Mouse (Mus musculus) granulocyte monocyte progenitor cell, adult 5-6 weeks (primary cell): ENCODE measurements around the gene Ildr1. TPM values are rescaled to one million over a fixed set of nuclear protein-coding genes. Genes with fewer than 3 reads are reported as not detected.

Experiments used
- ATAC-seq: replicated peaks from 2 replicates; pipeline ENCODE4 v1.8.0; 2016; ENCODE audit warnings: mild to moderate bottlenecking, moderate TSS enrichment, inconsistent platforms; ENCODE audit not compliant: poor library complexity, severe bottlenecking
- total RNA-seq, 2 experiments: library from RNA; stranded (forward) in 1 of 2; stranded (reverse) in 1 of 2; fragments of 200-712, 200-1000 nt in 1 of 2; fragments of >200 nt in 1 of 2; fragmentation: Nextera tagmentation in 1 of 2; gene quantifications; 2 replicates each; pipeline ENCODE4 v1.2.3; 2014 to 2017

Gene Ildr1
- total RNA-seq, 2 experiments from 2014 or later, result not detected

DNA sequence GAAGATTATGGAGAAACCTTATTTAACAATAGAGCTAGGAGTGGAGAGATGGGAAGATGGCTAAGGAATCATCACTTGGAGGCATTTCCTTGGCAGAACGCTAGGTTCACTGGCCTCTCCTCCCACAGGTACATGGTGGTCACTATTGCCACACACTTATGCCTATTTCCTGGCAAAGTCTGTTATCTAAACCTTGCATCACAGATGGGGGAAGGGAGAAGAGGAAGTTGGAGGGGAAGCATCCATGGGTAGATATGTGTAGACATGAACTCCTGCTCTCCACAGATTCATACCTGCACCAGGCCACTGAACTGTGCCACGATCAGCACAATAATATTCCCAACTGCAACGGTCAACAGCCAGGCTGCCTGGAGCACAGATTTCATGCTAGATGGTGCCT is 58.2 kb downstream of the Ildr1 start:
- ATAC-seq, result peak; percentile 72

- ATAC-seq, result peak; percentile 58
These were observed 76.5 kb downstream of the Ildr1 start for GRCm38 (mm10) chr16:36770191-36770771.

DNA sequence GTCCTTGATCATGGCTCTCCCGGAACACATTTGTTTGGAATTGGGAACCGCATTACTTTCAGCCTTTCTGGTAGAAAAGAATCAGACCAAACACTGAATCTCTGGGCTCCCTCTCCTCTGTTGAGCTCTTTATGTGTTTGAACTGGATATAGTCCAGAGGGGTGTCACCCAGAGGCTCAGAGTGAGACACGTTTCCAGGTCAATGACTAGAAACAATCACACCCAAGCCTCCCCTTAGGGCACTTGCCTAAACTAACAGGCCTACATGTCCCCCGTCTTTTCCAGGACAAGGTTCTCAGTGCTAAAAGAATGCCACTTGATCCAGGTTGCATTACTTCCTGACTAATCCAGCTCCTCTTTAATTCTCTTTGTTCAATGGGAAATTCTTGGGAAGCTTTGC is 77.1 kb downstream of the Ildr1 start:
- no peak for ATAC-seq

GRCm38 (mm10) chr16:36771244-36771643 is 77.5 kb downstream of the Ildr1 start:
- ATAC-seq, result no peak

DNA sequence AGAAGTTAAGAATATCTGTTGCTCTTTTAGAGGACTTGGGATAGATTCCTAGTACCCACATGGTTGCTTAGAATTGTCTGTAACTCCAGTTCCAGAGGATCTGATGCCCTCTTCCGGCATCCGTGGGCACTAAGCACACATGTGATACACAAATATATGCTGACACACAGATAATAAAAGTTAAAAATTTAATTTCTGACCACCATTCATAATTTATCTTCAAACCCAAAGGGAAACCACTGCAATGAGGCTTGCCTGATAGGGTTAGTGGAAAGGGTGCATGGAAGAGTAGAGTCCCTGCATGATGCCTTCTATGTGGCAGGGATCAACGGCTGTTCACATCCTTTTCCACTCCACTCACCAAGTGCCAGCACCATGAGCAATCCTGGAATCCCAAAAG is 77.9 kb downstream of the Ildr1 start:
- no peak for ATAC-seq

DNA sequence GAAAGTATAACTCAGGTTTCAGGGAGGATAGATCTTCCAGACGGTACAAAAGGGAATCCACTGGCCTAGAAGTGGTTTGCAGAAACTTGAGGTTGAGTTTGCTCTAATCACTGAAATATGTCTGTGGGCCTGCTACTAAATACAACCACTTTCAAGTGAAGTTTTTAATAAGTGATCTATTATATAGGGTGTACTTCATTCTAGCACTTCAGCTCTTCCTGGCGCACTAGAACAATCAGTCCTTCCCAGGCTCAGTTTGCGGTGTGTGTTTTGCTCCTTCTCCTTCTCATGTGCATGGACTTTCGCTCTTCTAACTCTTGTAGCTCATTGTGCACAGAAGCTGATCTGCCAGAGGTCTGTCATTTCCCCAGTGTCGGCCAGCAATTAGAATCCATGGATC is 79.2 kb downstream of the Ildr1 start:
- ATAC-seq, result no peak

DNA sequence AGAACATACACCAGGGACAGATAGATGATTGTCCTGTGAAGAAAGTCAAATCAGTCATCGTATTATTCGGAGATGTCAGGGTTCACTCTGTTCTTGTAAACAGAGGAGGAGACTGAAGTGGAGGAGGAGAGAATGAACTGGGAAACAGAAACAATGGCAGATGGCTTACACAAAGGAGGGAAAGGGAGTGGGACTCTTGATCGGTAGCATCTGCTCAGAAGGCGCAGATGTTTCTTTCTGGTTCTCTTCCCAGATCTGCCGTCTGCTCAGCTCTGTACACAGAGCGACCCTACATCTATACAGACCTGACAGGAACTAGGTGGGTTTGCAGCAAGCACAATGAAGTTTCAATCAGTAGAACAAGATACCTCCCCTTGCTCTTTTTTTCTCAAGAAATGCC is 81.9 kb downstream of the Ildr1 start:
- no peak for ATAC-seq

Other genes starting within 250 kb of the Ildr1 start
- not detected in 2 replicates for gene Stfa3, start 238.6 kb upstream of the Ildr1 start, total RNA-seq (2014; fragmentation: Nextera tagmentation)
- 1.3 and 1.7 TPM in 2 replicates for gene Stfa3, start 238.6 kb upstream of the Ildr1 start, total RNA-seq (2017)
- not detected in 2 replicates for gene Casr, start 131.8 kb upstream of the Ildr1 start, total RNA-seq (2014; fragmentation: Nextera tagmentation)
- gene Casr, start 131.8 kb upstream of the Ildr1 start, total RNA-seq (2017), result not detected in 2 replicates
- gene Cd86, start 27.9 kb upstream of the Ildr1 start, total RNA-seq (2014; fragmentation: Nextera tagmentation), result not detected in 2 replicates
- gene Cd86, start 27.9 kb upstream of the Ildr1 start, total RNA-seq (2017), result 0.52 and 3.5 TPM in 2 replicates
- gene Slc15a2, start 91.0 kb downstream of the Ildr1 start, total RNA-seq (2014; fragmentation: Nextera tagmentation), result 5.8 and 9.2 TPM in 2 replicates
- gene Slc15a2, start 91.0 kb downstream of the Ildr1 start, total RNA-seq (2017), result 6.1 and 10.6 TPM in 2 replicates
- gene Iqcb1, start 134.4 kb downstream of the Ildr1 start, total RNA-seq (2014; fragmentation: Nextera tagmentation), result 4.7 and 13.6 TPM in 2 replicates
- 10.8 and 11.2 TPM in 2 replicates for gene Iqcb1, start 134.4 kb downstream of the Ildr1 start, total RNA-seq (2017)
- 2.8 TPM in 1 of 2 replicates, not detected in the other for gene Eaf2, start 181.0 kb downstream of the Ildr1 start, total RNA-seq (2014; fragmentation: Nextera tagmentation)
- gene Eaf2, start 181.0 kb downstream of the Ildr1 start, total RNA-seq (2017), result not detected in 2 replicates
- 31.5 and 39.4 TPM in 2 replicates for gene Golgb1, start 181.2 kb downstream of the Ildr1 start, total RNA-seq (2014; fragmentation: Nextera tagmentation)
- gene Golgb1, start 181.2 kb downstream of the Ildr1 start, total RNA-seq (2017), result 32.4 and 59.6 TPM in 2 replicates
- gene Hcls1, start 241.0 kb downstream of the Ildr1 start, total RNA-seq (2014; fragmentation: Nextera tagmentation), result 61.8 and 73.6 TPM in 2 replicates
- gene Hcls1, start 241.0 kb downstream of the Ildr1 start, total RNA-seq (2017), result 110 and 125 TPM in 2 replicates